Mouse (Mus musculus): Measurements from ENCODE around the gene Aunip.
A peak's percentile ranks its signal among the peaks of the same experiment; 100 is the strongest.
"Not testable (repeated sequence)": the region's sequence is repeated elsewhere in the genome, so short reads cannot be mapped to it uniquely, and the experiment has no call there.

Gene Aunip

DNA sequence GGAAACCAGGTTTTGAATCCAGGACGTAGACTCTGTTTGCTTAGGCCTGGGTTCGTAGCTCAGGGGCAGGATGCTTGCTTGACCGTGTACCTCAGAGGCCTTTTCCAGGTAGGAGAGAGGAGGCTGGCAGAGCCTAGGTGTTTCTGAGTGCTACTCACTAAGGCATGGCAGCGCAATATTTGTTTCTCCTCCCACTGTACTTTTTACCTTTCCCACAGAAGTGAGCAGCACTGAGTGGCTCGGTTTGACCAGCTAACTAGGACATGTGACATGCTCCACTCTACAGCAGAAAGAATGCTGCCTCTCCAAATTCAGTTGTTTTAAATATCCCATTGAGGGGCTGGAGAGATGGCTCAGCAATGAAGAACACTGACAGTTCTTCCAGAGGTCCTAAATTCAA is 22.6 kb upstream of the Aunip start:
- DNase-seq: no peak

DNA sequence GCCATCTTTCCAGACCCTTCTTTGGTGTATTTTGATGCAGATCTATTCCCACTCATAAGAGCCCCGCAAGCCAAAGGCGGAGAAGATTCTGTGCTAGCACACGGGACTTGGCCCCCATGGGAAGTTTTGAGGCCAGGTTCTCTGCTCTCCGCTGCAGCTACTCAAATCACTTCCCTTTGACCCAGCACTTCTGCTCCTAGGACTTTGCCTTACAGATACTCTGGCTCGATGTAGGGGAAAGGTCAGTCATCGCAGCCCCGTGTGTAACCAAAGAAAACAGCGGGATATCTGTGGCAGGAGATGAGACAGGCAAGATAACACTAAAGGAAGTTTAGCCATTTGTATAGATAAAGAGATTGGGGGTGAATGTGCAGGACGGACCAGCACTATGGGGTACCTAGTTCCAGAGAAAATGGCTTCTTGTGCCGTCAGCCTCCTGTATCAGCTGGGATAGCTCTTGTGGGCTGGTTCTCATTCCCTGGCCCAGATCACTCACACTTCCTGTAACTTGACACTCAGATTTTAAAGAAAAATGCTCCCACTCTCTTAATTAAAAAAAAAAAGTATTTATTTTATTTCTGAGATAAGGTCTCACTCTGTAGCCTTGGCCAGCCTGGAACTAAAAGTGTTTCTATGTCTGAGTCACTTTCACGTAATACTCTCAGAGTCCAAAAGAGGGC is 20.7 kb upstream of the Aunip start:
- no peak for DNase-seq

DNA sequence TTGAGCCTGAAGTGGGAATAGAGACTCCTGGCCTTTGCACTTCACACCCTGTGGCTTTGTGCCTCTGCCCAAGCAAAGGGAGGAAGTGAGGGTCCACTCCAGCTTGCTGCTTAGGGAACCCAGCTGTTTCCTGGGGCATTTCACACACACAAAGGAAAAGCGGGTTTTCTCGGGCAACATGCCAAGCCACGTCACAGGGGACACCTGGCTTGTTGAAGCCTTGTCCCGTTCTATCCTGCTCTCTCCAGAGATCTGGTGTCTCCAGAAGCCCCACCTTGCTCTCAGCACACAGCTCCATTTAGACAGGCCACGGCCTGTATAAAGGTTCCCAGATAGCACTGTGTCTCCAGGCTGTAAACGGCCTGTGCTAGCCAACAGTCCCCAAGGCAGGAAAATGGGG is 19.1 kb upstream of the Aunip start:
- DNase-seq: no peak

DNA sequence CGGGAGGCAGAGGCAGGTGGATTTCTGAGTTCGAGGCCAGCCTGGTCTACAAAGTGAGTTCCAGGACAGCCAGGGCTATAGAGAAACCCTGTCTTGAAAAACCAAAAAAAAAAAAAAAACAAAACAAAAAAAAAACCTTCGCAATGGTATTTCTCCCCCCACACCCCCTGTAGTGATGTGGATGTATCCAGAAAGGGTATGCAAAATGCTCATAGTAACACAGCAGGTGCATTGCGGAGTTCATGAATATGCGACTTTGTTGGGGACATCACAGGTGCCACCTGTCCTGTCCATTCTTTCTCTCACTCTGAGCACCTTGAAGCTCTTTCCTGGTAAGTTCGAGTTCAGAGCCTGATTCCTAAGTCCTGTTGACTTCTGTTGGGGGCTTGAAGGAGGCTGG is 16.6 kb upstream of the Aunip start:
- DNase-seq: not testable (repeated sequence)

DNA sequence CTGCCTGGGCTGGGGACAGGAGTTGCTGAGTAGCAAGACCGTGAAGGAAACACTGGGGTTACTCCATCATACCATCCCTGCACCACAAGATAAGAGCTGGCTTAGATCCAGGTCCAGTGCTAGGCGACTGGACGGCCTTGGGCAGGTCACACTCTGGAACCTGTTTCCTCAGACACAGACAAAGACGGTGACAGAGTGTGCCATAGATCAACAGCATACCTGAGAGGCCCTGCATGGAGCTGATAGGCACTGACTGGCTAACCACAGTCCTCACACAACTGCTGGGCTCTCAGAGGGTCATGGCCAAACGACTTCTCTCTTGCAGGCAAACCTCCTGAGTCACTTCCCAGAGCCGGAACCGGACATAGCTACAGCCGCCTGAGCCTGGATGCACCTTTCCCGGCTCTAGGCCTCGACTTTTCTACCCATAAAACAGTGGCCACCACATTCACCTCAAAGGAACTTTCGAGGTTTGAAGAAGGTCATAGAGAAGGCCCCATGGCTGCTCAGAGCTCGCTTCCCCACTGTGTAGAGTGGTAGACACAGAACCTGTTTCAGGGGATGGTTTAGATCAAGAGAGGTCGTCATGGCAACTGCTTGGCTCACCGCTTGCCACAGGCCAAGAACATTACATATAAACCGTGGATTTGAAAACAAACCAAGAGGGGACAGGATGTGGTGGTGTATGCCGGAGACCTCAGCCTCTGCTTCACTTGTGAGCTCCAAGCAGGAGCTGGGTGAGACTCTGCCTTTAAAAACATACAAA is 15.8 kb upstream of the Aunip start:
- no peak for DNase-seq

DNA sequence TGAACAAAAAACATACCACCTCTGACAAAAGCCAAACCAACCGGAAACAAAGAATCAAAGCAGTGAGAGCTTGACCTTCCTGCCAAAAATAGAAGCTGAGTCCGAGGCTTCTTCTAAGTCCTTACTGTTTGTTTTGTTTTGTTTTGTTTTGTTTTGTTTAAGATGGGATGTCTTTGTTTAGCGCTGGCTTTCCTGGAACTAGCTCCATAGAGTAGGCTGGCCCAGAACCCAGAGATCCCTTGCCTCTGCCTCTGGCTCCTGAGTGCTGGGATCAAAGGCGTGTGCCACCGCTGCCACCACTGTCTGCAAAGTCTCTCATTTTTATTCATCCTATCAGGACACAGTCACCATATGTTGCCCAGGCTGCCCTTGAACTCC is 15.3 kb upstream of the Aunip start:
- no peak for DNase-seq

DNA sequence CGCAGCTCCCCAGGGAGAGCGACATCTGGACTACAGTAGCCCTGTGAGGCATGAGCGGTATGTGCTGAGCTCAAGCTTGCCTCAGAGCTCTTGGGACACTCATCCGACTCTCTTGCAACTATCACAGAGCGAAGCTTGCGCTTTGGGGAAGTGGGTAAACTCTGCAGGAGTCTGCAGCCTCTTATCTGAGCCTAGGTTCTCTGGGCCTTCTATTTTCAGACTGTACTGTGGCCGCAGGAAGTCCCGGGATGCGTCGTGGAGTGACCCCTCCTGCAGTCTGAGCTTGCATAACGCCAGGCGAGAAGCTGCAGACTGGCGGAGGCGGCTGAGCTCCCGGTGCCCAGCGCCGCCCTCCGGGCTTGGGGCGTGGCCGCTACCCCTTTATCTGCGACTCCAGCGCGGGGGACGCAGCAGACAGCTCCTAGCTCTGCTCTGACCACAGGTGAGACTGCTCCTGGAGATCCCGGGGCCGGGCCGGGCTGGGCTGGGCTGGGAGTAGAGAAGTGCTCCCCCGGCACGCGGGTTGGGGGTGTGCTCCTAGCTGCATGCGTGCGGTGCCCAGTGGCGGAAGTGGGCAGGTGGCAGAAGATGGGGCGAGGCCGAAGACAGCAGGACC is 14.1 kb upstream of the Aunip start, which contains the start of gene Paqr7:
TSS of gene Paqr7 (plus strand) at position 103 of the 616 bp plus-strand sequence.
- DNase-seq: peak; percentile 90

DNA sequence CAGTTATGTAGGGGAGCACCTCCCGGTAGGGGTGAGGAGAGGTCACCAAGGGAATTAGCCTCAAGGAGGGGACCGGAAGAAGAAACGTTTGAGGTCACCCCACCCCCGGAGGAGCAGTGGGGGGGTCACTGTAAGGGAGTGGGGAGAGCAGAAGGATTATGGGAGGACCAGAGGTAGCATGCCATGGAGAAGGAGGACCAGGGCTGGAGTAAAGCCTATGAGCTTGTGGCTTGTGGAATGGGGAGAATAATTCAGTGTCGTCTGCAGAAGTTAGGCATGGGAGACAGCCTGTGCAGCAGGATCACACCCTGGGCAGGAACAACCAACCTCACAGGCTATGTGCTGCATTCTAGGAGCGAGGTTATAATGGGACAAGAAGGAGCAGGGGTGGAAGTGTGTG is 13.6 kb upstream of the Aunip start:
- no peak for DNase-seq

DNA sequence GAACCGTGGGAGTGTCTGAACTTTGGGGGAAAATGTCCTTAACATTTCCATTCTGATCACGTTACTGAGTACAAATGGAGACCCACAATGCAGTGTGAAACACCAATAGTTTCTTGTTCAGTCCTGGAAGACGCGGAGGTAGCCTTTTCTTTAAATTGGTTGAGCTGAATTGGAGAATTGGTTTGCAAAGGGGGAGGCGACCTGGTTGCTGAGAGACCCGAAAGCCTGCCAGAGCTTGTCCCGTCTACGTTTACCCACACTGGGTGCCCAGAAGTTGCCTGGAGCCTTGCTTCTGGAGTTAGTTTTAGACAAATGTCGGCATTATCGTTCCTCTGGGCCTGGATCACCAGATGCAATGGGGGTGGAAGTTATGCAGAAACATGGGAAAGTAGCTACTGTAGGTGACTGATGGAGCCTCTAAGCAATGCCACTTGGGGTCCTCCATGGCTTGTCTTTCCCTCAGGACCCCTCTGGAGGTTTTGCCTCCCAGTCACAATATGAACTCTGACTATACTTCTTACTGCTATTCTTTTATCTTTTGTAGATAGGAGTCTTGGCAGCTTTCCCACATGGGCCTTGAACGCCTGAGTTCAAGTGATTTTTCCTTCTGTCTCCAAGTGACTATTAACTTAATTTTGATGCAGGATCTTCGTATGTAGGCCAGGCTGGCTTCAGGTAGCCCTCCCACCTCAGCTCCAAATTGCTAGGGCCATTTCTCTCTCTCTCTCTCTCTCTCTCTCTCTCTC is 12.6 kb upstream of the Aunip start:
- DNase-seq: no peak

DNA sequence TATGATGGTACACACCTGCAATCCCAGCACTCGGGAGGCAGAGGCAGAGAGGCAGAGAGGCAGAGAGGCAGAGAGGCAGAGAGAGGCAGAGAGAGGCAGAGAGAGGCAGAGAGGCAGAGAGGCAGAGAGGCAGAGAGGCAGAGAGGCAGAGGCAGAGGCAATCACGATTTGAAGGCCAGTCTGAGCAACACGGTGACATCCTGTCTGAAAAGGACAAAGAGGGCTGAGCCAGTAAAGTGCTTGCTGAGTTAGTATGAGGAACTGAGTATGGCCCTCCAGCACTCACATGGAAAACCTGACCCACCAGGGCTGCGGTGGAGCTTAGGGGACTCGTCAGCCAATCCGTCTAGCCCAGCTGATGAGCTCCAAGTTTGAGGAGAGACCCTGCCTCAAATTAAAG is 11.8 kb upstream of the Aunip start:
- not testable (repeated sequence) for DNase-seq

DNA sequence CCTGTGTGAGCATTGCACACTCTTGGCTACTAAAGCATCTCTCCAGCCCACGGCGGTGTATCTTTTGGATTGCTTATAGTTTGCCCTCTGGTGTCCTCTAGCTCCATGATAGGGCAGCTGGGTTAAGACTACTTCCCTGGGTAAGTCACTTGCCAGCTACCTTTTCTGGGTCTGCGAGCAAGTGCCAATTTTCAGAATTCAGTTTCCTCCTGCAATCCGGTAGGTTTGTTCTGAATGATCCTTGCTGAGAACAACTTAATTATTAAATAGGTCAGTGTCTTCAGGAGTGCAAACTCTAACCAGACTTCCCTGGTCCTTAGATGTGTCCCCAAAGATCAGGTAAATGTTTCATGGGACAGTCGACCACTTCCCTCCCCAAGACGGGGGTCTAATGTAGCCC is 9.7 kb upstream of the Aunip start:
- DNase-seq: no peak

DNA sequence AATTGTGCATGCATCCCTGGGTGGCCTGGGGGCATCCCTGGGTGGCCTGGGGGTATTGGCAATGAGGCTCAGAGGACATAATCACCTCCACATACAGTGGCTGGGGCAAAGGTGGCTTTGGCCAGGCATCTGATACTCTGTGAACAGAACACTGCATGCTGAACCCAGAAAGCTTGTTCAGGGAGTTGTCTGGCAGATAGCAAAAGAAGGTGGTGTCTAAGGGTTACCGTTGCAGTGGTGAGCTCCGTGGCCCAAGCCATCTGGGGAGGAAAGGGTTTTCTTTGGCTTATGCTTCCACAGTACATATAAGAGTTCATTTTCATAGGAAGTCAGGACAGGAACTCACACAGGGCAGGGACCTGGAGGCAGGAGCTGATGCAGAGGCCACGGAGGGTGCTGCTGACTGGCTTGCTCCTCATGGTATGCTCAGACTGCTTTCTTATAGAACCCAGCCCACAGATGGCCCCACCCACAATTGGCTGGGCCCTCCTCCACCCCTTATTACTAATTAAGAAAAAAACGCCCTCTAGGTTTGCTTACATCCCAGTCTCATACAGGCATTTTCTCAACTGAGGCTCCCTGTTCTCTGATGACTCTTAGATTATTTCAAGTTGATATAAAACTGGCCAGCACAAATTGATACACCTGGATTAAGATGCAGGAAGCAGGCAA is 7.0 kb upstream of the Aunip start:
- no peak for DNase-seq

DNA sequence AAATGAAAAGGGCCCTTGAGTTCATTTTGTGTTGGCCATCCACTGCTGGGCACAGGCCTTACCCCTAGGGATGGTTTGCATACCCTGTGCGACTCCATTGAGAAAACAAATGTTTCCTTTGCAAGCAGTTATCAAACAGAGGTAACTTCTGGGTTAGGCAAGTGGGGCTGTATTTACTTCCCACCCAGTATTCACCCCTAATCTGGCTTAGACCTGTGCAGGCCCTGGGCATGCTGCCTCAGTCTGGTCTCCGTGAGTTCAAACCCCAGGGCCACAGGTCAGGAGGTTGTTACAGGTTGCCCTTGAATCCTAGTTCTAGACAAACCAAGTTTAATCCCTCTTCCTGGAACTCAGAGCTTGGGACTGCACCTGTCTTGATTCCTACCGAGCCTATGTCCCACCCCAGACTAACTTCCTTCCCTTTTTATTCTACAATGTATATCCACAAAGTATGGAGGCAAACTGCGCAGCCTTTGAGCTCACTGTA is 5.5 kb upstream of the Aunip start:
- DNase-seq: no peak

DNA sequence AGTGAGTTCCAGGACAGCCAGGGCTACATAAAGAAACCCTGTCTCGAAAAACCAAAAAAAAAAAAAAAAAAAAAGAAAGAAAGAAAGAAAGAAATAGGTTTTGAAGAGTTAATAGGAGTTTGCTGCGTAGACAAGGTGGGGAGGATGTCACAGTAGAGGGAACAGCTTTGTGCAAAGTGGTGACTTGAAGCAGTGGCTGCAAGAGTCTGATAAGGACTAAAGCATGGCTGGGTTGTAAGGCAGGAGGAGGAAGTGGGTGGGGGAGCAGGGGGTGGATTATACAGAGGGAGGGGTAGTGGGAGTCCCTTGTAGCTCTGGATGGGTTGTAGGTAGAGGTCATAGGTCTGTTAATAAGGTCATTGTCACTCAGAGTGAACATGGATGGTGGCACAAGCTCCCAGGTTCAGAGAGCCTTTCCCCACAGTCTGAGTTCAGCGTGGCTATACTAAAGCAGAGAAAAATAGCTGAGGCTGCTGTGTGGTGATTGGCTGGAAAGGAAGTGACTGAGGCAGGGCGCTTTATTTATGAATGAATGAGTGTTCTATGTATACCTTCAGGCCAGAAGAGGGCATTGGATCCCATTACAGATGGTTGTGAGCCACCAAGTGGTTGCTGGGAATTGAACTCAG is 4.7 kb upstream of the Aunip start:
- DNase-seq: no peak

DNA sequence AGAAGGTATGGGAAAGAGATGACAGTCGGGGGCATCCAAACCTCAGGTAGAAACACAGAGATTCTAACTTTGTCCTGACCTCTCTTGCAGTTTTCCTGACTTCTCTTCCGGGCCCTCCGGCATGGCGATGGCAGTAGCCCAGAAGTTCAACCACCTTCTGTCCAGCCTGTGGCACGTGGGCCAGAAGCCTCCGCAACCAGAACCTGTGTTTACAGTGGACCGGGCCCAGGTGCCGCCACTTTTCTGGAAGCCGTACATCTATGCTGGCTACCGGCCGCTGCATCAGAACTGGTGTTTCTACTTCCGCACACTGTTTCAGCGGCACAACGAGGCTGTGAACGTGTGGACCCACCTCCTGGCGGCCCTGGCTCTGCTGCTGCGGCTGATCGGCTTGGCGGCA is 4.1 kb upstream of the Aunip start:
- no peak for DNase-seq

DNA sequence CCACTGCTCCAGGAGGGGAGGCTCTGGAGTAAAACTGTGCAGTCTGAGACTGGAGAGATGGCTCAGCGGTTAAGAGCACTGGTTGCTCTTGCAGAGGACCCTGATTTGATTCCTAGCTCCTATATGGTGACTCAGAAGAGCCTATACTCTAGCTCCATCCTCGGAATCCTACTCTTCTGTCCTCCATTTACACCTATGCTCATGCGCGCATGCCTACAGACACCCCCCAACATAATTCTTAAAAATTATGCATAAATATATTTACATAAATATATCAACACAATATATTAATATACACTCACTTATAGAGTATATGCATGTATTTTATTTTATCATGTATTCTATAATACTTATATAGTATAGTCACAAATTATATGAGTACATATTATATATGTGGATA is 403 bp upstream of the Aunip start:
- no peak for DNase-seq

DNA sequence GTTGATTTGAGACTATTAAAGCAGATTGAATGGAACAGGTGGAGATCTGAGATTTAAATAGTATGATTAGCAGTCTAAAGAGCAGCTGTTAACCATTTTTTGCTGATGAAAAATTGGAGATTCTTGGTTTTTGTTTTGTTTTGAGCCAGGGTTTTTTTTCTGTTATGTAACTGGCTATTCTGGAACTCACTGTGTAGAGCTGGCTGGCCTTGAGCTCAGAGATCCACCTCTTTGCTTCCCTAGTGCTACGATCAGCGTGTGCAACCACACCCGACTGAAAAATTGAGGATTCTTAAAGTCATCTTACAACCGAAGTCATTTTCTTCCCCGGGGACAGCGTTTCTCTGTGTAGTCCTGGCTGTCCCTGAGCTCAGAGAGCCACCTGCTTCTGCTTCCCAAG is 931 bp downstream of the Aunip start:
- DNase-seq: no peak

DNA sequence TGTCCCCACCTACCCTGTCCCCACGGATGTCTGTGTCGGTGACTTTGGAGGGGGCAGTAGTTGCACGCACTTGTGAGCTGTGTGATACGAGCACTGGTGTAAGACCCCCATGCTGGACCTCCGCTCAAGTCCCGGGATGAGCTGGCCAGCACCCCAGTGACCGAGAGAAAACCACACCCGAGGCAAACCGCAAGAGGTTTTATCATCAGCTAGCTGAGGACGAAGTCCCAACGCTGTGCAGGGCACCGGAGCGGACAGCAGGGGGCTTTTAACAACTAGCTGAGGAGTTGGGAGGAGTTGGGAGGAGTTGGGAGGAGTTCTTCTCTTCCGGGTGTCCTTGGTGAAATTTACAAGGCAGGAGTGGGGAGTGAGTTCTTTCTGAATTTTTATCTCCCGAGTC is 2.0 kb downstream of the Aunip start:
- DNase-seq: no peak

DNA sequence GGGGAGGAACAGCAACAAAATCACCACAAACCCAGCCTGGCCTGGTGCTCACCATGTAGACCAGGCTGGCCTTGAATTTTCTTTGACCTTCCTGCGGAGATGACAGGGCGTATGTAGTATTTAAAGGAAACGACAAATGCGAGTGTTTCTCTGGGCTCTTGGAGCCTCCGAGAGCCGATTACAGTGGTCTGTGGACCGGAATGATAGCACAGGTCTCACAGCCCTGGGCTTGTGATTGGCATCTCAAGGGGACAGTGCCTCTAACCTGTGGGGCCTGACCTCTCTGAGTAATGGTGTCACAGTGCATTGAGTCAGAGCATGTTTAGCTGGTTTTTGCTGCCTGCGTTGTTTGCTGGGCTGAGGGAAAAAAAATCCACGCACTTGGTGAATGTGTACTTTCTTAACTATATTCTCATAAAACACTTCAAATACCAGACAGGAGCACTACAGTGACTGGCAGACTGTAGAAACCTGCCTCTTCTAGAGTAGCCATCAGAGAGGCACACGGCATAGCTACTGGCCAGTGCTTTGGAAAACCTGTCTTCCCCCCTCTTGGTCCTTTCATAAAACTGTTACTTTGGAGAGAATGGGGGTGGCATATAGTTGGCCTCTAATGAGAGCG is 3.6 kb downstream of the Aunip start:
- no peak for DNase-seq

DNA sequence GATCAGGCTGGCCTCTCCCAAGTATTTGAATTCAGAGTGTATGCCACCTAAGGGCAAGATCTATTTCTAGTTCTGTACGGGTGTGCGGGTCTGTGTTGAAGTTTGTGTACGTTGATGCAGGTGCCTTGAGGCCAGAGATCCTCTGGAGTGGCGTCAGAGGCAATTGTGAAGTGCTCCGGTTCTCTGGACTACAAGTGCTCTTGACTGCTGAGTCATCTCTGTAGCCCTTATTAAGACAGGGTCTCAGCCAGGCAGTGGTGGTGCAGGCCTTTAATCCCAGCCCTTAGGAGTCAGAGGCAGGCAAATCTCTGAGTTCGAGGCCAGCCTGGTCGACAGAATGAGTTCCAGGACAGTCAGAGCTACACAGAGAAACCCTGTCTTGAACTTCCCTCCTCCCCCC is 4.8 kb downstream of the Aunip start:
- no peak for DNase-seq

DNA sequence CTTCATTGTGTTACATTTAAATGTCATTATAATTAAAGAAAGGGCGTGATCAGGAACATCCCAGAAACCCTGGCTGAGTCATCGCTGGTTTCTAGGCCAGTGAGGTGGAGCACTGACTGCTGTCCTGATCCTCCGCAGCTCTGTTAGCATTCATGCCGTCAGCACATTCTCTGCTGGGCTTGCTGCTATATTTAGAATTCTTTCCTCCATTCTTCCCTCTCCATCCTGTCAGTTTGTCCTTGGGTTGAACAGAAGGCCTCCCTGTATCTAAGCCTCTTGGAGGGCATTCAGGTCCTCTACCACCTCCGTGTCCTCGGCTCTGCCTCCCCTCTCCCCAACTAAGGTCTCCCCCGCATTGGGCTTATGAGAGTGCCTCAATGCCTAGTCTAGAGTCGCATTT is 6.2 kb downstream of the Aunip start:
- peak; percentile 39 for DNase-seq

DNA sequence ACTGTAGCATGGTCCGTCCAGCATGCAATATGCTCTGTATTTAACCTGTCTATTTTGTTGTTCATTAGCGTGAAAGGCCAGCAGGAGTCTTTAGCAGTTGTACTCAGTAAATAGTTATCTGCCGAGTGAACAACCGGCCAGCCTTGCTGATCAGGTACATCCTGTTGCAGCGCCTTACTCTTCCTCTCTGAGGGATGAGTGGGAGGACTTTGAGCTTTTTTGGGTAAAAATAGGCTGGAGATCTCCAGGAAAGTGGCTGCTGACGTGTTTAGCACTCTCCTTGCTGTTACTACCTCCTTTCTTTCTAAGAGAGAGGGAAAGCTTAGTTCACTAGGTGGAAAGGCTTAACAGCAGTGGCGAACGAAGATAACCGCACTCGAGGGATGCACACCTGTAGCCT is 6.9 kb downstream of the Aunip start:
- DNase-seq: no peak

Data from layer of hippocampus, adult 9-11 months (tissue).